Mouse (Mus musculus) kidney, postnatal 10 days (tissue): ENCODE data around the gene Pcsk4.
A peak's percentile ranks its signal among the peaks of the same experiment; 100 is the strongest.

Source experiments
- DNase-seq: peaks from one replicate; pipeline ENCODE4 v3.0.0; 2021; ENCODE audit warnings: mixed read lengths

Gene Pcsk4

DNA sequence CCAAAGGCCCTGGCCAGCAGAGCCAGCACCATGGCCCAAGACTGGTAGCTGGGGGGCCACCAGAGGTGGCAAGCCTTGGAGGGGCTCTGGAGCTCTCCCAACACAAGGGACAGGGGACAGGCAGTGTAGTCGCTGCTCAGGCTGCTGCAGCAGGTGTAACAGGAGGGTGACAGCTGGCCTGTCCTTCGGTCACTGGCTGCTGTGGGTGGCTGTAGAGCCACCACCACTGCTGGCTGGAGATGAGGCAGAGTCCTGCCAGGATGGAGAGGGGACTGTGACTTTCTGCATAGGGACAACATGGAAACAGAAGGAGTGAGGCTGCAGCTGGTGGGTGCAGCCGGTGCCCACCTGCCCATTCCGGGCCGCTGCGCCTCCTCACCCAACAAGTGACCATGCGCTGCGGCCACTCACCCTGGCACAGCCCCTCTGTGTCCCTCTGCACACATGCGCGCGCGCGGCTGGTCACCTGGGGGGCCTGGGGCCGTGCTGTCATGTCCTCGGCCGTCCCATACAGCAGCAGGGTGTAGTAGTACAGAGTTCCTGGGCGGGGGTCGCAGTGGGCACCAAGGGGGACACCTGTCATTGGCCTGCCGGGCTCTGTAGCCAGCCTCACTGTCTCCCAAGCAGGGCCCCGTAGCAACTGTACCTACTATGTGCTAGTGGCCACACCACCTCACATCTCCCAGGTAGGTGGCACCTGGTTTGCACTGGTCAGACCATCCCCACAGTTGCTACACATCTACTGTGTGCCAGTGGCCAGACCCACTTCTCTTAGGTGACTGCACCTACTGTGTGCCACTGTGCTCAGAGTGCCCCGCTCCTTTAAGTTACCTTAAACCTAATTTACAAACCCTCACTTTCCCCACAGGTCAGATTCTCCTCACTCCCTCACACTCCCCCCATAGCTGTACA lies 7.4 kb downstream of the Pcsk4 start:
- DNase-seq: no peak

DNA sequence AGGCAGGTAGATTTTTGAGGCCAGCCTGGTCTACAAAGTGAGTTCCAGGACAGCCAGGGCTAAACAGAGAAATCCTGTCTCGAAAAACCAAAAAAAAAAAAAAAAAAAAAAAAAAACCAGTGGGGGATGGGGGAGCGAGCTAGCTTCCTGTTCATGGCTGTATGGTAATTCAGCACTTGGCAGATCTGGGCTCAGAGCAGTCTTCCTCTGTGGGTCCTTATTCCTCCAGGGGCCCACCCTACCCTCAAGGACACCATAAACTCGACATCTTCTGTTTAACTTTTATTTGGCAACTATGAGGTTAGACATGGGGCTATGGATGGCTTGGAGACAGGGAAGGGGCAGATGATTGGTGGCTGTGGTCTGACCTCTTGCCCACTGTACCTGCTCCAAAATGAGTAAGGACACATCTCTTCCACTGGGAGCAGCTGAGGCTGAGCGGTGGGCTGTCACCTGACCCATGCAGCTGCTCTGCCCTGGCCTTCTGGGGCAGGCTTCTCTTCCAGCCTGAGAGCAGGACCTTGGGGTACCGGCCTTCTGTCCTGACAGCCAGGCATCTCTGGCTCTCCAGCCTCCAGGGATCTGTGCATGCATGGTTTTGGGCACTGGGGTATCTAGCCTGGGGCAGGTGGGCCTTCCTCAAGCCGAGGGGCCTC lies 8.2 kb downstream of the Pcsk4 start:
- DNase-seq: no peak

DNA sequence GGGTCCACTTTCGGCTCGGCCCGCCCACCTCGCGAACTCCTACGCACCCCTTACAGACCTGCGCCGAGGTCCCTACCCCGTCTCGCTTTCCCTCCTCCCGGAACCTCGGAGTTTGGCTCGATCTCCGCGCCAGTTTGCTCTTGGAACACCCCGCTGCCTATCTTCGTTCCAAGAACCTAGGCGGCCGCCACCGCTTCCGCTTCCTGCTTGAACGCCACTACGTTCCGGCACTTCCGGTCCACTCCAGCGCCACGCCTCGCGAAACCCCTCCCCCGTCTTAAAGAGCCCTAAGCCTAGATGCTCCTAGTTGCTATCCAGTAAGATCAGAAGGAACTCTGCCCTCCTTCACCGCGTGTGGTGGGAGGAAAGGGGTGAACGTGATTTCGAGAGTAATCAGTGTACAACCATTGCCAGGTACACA lies 8.9 kb downstream of the Pcsk4 start, which contains the start of gene 2310011J03Rik:
TSS of gene 2310011J03Rik (minus strand) at position 198 of the 421 bp plus-strand sequence.
- DNase-seq: peak; percentile 95

DNA sequence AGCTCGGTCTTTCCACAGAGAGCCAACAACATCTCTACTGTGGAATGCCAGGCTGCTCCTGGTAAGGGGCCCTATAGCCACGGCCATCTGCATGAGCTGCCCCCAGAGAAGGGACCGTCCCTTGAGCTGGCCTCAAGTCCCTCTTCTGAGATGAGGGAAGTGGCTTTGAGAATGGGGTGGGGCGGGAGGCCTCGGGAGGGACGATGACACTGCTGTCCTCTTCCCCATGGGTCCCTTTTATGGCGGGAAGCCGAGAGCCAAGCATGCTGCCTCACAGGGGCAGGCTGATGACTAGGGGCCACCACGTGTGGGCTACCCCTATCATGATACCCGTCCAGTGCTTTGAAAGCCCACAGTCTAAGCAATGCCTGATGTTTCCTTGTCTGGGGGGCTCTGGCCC lies 12.3 kb downstream of the Pcsk4 start:
- no peak for DNase-seq

DNA sequence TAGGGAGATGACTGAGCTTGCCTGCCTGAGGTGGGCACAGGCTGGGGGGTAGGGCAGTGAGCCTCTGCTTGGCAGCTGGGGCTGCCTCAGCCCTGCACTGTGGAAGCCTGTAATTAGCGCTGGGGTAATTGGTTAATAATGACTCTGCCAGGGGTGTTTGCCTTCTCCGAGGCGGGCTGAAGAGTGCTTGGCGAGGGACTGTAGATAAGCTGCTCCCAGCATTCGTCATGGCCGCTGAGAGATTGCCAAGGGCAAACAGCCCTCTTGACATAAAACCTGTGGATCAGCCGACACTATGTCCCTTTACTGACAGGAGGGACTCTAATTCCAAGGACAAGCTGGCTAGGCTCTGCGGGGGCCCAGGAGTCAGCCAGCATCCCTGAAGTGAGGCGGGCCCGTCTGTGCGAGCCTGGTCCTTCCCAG lies 12.9 kb downstream of the Pcsk4 start:
- DNase-seq: no peak

DNA sequence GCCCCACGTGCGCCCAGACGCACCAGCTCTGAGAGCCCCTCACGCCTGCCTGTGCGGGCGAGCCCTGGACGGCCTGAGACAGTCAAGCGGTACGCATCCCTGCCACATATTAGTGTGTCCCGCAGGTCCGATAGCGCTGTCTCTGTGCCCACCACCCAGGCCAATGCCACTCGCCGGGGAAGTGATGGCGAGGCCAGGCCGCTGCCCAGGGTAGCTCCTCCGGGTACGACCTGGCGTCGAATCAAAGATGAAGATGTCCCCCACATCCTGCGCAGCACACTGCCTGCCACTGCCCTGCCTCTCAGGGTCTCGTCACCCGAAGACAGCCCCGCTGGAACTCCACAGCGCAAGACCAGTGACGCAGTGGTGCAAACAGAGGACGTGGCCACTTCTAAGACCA lies 14.0 kb downstream of the Pcsk4 start:
- no peak for DNase-seq

DNA sequence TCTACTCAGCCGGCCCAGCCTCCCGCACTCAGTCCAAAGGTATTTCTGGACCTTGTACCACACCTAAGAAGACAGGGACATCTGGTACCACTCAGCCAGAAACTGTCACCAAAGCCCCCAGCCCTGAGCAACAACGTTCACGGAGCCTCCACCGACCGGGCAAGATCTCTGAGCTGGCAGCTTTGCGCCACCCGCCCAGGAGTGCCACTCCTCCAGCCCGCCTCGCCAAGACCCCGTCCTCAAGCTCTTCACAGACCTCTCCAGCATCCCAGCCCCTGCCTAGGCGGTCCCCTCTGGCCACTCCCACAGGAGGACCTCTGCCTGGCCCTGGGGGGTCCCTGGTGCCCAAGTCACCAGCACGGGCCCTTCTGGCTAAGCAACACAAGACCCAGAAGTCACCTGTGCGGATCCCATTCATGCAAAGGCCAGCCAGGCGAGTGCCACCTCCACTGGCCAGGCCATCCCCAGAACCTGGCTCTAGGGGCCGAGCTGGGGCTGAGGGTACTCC lies 14.8 kb downstream of the Pcsk4 start:
- no peak for DNase-seq

DNA sequence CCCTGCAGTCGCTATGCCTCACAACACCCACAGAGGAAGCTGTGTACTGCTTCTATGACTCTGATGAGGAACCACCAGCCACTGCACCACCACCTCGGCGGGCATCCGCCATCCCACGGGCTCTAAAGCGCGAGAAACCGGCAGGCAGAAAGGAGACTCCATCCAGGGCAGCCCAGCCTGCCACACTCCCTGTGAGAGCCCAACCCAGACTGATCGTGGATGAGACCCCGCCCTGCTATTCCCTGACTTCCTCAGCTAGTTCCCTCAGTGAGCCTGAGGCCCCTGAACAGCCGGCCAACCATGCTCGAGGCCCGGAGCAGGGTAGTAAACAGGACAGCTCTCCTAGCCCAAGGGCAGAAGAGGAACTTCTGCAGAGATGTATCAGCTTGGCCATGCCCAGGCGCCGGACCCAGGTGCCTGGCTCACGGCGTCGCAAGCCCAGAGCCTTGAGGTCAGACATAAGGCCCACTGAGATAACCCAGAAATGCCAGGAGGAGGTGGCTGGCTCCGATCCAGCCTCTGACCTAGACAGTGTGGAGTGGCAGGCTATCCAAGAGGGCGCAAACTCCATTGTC lies 15.6 kb downstream of the Pcsk4 start:
- DNase-seq: no peak

DNA sequence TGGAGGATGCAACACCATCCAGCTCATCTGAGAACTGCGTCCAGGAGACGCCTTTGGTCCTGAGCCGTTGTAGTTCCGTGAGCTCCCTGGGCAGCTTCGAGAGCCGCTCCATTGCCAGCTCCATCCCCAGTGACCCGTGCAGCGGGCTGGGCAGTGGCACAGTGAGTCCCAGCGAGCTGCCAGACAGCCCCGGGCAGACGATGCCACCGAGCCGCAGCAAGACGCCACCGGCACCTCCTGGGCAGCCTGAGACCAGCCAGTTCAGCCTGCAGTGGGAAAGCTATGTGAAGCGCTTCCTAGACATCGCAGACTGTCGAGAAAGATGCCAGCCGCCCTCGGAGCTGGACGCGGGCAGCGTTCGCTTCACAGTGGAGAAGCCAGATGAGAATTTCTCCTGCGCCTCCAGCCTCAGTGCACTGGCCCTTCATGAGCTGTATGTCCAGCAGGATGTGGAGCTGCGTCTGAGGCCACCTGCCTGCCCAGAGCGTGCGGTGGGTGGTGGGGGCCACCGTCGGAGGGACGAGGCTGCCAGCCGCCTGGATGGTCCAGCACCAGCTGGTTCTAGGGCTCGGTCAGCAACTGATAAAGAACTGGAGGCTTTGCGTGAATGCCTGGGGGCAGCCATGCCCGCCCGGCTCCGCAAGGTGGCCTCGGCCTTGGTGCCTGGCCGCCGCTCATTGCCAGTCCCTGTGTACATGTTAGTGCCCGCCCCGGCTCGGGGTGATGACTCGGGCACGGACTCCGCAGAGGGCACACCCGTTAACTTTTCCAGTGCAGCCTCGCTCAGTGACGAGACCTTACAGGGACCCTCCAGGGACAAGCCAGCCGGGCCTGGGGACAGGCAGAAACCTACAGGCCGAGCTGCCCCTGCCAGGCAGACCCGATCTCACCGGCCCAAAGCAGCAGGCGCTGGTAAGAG lies 16.5 kb downstream of the Pcsk4 start:
- no peak for DNase-seq

DNA sequence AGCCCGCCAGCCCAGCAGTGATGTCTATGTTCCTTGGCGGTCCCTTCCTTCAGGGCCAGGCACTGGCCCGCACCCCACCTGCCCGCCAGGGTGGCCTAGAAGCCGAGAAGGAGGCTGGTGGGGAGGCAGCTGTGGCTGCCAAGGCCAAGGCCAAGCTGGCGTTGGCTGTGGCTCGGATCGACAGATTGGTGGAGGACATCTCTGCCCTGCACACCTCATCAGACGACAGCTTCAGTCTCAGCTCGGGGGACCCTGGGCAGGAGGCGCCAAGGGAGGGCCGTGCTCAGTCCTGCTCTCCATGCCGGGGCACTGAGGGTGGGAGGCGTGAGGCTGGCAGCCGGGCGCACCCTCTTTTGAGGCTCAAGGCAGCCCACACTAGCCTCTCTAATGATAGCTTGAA lies 17.7 kb downstream of the Pcsk4 start:
- DNase-seq: no peak

DNA sequence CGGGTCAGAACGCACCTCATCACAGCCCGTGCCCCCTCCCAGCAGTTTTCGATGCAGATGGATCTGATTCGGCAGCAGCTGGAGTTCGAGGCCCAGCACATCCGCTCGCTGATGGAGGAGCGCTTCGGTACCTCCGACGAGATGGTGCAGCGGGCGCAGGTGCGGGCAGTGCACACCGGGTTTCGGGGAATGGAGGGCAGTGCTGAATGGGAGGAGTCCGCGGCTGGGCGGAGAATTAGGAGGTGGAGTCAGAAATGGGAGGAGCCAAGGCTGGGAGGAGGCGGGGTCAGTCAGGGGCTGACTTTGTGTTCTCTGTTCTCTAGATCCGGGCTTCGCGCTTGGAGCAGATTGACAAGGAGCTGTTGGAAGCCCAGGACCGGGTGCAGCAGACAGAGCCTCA lies 24.4 kb downstream of the Pcsk4 start:
- peak; percentile 60 for DNase-seq

DNA sequence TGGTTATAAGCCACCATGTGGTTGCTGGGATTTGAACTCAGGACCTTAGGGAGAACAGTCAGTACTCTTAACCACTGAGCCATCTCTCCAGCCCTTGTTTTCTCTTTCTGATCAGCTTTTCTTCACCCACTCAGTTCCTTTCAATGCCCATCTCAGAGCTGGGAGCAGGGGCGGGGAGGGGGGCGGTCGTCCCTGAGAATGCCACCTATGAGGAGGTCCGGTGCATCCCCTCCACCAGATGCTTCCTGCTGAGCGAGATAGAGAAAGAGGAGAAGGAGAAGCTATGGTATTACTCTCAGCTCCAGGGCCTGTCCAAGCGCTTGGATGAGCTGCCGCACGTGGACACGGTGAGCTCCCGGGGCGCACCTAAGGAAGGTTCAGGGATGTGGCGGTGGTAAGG lies 24.8 kb downstream of the Pcsk4 start:
- no peak for DNase-seq

DNA sequence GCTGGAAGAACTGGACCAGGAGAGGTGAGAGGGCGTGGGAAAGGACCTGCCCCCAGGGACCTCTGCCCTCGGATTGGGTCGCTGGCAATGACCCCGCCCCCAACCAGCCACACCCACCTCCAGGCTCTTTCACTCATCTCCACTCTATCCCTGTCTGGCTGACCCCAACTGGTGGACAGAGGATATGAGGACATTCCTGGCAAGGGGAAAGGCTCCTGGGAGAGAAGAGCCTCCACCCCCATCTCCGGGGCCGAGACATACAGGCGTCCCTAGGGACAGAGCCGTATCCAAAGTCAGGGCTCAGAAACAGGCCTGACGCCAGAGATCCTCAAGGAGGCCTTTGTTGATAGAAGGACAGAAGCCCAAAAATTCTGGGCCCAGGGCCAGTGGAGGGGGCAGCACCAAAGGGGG lies 26.8 kb downstream of the Pcsk4 start:
- DNase-seq: peak; percentile 85

DNA sequence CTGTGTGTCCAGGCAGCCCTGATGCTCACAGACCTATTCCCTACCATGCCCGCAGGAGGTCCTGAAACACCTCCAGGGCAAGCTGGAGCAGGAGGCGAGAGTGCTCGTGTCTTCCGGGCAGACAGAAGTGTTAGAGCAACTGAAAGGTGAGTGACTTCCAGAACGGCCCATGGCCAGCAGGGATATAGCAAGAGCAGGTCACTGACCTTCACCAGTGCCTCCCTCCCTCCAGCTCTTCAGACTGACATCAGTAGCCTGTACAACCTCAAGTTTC lies 27.3 kb downstream of the Pcsk4 start:
- no peak for DNase-seq

DNA sequence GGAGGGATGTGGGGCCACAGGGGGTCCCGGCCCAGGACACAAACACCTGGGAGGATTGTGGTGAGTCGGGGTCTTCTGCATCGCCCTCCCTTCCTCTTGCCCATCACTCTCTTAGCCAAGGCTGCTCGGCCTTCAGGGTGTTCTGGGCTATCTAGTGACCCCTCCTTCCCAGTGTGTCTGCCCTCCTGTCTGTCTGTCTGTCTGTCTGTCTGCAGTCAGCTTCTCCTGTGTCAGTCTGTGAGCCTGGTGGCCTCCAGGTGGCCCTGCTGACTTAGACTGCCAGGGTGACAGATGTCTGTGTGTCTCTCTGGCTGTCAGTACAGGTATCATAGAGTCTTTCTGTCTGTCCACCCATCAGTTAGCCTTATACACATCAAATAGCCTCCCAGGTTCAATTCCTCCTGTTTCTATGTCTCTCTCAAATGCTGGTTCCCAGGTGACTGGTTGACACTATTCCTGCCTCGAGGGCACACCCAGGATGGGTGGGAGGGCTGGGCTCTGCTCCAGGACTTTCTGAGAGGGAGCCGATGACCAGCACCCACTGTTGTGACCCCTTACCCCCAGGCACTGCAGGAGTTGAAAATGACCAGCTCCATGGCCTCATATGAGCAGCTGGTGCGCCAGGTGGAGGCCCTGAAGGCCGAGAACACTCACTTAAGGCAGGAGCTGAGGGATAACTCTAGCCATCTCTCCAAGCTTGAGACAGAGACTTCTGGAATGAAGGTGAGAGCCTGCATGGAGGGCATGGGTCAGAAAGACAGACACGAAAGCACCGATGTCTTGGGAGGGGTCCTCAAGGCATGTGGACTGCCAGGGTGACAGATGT lies 27.8 kb downstream of the Pcsk4 start:
- DNase-seq: no peak

DNA sequence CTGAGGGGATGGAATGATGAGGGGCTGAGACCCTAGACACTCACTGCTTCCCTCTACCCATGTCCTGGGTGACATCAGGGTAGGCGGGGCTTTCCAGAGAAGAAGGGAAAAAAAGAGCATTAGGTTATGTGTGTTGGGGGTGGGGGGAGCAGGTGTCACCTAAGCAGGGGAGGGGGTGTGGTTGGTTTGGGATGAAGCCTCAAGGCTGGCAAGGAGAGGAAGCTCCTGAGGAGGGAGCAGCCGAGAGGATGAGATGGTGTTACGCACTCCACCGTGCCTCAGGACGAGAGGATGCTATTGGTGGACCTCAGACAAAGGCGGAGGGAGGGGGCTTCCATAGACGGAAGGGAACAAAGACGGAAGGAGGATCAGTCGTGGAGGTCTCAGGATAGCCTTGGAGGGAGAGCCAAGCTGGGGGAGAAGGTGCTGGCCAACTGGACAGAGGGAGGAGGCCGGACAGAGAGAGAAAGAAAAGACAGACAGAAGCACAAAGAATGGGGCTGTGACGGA lies 28.6 kb downstream of the Pcsk4 start:
- DNase-seq: no peak

DNA sequence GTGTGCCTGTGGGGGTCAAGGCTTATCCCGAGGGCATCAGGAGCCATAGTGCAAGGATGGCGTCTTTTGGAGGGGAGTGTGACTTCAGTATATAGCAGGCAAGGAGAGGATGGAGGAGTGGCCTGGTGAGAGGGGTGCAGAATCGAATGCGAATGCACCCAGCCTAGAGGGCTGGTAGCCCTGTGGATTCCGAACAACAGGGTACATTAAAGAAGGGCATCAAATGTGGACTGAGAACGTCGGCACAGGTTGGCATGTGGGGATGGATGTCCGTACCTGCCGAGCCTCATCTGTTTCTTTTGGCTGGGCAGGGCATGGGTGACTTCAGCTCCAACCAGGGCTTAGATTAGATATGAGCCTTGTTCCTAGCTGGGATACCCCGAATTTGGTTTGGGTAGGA lies 29.5 kb downstream of the Pcsk4 start:
- DNase-seq: no peak

DNA sequence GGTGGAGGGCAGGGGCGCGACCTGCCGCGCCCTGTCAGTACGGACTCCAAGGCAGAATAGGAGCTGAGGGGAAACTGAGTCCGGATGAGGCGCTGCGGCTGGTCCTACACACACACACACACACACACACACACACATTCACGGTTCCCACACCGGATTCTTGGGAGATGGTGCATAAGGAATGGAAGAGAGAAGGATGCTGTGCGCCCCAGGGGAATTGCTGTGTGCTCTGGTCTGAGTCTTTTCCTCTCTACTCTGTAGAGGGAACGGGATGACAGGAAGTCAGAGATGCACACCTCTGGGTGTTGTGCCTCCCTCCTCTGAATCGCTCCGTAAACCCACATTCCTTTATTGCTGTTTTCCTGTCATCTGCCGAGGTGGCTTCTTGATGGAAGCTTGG lies 30.0 kb downstream of the Pcsk4 start:
- DNase-seq: no peak

DNA sequence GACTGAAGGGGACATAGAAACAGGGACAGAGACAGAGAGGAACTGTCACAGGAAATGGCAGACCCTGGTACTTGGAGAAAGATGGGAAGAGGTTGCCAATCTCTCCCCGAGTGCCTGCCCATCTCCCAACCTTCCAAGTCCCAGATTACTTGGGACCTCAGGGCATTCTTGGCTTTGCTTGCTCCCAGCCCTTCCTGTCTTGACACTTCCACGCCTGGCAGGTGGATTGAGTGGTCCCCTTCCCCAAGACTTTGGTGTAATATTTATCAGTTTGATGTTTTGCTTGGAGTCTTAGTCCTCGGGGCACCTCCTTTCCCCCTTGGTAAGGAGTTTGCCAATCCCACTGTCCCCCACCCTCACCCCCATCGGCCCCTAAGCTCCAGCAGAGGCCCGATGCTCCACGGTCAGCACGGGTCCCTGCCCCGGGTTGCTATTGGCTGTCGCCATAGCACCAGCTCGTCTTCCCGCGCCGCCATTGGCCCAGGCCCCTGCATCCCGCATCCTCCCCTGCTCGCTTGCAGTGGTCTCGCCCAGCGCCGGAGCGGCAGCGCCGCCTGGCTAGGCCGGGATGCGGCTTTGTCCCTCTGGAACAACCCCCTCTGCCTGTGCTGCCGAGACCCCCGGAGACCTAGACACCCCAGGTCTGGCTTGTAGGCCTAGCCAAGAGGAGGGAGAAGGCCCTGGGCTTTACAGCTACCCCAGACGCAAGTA lies 30.6 kb downstream of the Pcsk4 start:
- peak; percentile 72 for DNase-seq

DNA sequence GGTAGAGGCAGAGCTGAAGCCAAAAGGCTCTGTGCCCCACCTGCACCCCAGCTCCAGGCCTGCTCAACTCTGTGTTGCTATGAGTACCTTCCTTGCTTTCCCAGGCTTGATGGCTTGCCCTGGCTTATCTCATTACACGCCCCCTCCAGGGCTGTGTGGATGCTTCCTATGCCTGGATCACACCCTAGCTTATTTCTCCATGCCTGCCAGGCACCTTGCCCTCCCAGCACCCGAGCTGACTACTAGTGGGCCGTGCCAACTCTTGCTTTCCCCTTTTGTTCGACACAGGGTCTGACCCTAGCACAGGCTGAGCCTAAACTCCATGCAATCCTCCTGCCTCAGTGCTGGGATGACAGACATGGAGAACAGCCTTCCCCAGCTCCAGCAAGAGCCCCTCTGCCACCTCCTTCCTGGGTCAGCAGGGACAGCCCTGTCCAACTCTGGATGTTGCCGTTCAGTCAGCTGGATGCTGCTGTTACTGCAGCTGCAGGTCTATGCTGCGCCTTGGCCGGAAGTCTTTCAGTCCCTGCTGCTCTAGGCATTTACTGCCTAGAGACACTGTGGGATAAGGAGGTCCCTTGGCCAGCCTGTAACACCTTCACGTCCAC lies 31.7 kb downstream of the Pcsk4 start:
- DNase-seq: no peak

DNA sequence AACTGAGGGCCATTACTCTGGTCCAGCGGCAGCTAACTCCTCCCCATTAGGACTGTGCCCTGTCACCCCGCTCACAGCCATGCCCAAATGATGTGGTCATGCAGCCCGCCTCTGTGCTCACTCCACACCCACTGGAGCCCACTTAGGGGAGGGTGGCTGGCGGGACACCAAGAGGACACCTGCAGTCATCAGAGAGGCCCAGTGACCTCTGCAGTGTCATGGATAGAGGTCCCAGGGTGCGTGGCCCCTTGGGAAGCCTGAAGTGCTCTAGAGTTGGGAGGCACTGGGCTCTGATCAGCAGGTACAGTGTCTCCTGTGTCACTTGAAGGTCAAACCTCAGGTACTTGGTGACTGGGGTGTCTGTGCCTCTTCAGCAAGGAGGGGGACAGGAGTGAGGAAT lies 32.5 kb downstream of the Pcsk4 start:
- no peak for DNase-seq
